Mouse (Mus musculus): ENCODE data around the gene Pla2g2c. TPM values are rescaled to one million over a fixed set of nuclear protein-coding genes. Genes with fewer than 3 reads are reported as not detected.
A peak's percentile ranks its signal among the peaks of the same experiment; 100 is the strongest.

Gene Pla2g2c
- polyA plus RNA-seq, 1 experiment from 2014 or later: 0.53 TPM

DNA sequence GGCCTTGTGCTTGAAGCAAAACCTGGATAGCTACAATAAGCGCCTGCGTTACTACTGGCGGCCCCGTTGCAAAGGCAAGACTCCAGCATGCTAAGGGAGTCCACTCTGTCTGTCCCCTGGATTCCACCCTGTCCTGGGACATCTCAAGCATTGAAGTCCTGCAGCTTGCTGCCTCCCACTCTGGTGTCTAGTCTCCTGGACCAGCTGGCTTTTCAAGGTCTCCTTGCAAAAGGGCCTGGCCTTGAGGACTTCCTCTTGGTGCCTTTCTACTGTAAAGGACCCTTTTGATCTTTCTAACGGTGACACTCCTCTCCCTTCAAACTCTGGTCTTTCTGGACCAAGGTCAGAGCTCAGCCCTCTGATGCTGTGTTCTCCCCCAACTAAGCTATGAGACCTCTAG is 55.7 kb downstream of the Pla2g2c start:
- no peaks in the 10 kb centered on the region for H3K27me3 ChIP-seq (replicated peaks; ENCODE audit: insufficient read depth, low read length)
- H3K4me1 ChIP-seq (ENCODE audit: insufficient read depth, low read depth, low read length): peaks cover 4% of the 10 kb centered on the region; the same call in 1 of the 2 replicates
- H3K4me2 ChIP-seq (replicated peaks; ENCODE audit: low read depth, low read length): no peak overlapping the region
- H3K27ac ChIP-seq (ENCODE audit: low read length): no peak overlapping the region
- ATAC-seq (no peak), DNase-seq (ENCODE audit: low spot score) (no peak)
- H3K4me3 ChIP-seq (ENCODE audit: low read depth, low read length): no peak overlapping the region
- WGBS: 81% methylated on average over 5 of the region's 5 CpGs
- no peaks in the 10 kb centered on the region for H3K9me3 ChIP-seq (ENCODE audit: low read length)
- no peaks in the 10 kb centered on the region for H3K36me3 ChIP-seq (ENCODE audit: insufficient read depth, low read length)
- TF ChIP-seq EP300 (IDR thresholded peaks at IDR 0.05) (no peak), CTCF (IDR thresholded peaks at IDR 0.05) (no peak)
- no peak overlapping the region for H3K9ac ChIP-seq (replicated peaks; ENCODE audit: low read depth)

DNA sequence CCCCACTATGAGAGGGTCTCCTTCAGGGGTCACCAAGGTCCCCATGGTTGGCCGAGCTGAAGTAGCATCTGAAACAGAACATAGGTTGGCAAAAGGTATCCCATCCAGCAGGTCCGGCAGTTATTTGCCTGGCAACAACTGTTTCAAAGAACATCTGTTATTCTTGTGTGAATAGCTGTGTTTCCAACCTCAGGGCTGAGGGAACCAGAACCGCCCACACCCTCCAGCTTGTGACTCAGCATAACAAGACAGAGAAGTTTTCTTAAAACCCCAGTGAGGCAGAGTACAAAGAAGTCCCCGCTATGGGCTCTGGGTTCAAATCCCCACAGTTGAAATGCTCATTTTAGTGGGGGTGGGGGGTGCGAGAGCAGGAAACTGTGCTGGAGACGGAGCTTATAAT is 57.5 kb downstream of the Pla2g2c start:
- Histone ChIP-seq H3K27ac (ENCODE audit: low read length) (no peak overlapping the region), H3K9me3 (ENCODE audit: low read length) (no peaks in the 10 kb centered on the region), H3K4me3 (ENCODE audit: low read depth, low read length) (no peak overlapping the region), H3K36me3 (ENCODE audit: insufficient read depth, low read length) (no peaks in the 10 kb centered on the region), H3K27me3 (replicated peaks; ENCODE audit: insufficient read depth, low read length) (no peaks in the 10 kb centered on the region), H3K9ac (replicated peaks; ENCODE audit: low read depth) (no peak overlapping the region), H3K4me2 (replicated peaks; ENCODE audit: low read depth, low read length) (no peak overlapping the region), H3K4me1 (ENCODE audit: insufficient read depth, low read depth, low read length) (peaks cover 4% of the 10 kb centered on the region; the same call in 1 of the 2 replicates)
- no peak for ATAC-seq
- no peak for DNase-seq (ENCODE audit: low spot score)
- no peak for TF ChIP-seq CTCF (IDR thresholded peaks at IDR 0.05)
- WGBS: 77% methylated on average over 6 of the region's 6 CpGs

DNA sequence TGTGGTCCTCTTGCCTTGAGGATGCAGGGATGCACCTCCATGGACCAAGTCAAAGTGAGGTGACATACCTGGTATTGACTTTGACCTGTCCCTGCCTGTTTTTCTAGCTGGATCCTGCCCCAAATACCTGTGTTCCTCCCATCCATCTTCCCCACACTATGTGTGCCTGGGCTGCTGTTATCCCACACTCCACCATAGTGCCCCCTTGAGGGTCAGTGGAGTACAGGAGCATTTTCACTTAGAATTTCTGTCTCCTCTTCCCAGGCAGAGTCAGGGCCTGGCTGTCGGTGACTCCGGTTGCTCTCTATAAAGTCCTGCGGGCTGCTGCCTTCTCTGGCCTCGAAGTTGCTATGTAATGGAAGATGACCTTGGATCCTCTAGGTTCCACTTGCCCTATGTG is 61.1 kb downstream of the Pla2g2c start:
- no peaks in the 10 kb centered on the region for H3K27me3 ChIP-seq (replicated peaks; ENCODE audit: insufficient read depth, low read length)
- no peaks in the 10 kb centered on the region for H3K9me3 ChIP-seq (ENCODE audit: low read length)
- H3K9ac ChIP-seq (replicated peaks; ENCODE audit: low read depth): no peak overlapping the region
- no peak overlapping the region for H3K4me2 ChIP-seq (replicated peaks; ENCODE audit: low read depth, low read length)
- H3K36me3 ChIP-seq (ENCODE audit: insufficient read depth, low read length): no peaks in the 10 kb centered on the region
- H3K4me3 ChIP-seq (ENCODE audit: low read depth, low read length): no peak overlapping the region
- no peak overlapping the region for H3K27ac ChIP-seq (ENCODE audit: low read length)
- DNase-seq (ENCODE audit: low spot score): no peak
- TF ChIP-seq CTCF (IDR thresholded peaks at IDR 0.05): peak; percentile 49
- TF ChIP-seq EP300 (IDR thresholded peaks at IDR 0.05): no peak
- no peak for ATAC-seq
- H3K4me1 ChIP-seq (ENCODE audit: insufficient read depth, low read depth, low read length): peaks cover 4% of the 10 kb centered on the region; the same call in 1 of the 2 replicates
- 63% methylated on average over 4 of the region's 4 CpGs for WGBS

DNA sequence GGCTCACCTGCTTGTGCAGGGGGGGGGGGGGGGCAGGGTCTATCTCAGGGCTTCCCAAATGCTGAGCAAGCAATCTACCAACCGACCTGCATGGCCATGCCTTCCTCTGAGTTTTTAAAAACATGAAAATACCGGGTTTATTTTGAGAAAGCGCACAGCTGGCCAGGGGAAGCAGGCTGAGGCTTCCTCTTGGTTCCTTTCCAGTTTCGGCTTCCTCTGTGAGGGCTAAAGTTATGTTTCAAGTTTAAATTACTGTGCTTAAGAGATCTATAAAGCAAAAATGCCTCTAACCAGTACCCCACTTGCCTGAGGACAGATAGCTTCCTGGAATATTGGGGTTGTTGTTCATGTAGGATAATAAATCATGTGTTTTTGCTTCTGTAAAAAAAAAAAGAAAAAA is 61.5 kb downstream of the Pla2g2c start:
- TF ChIP-seq CTCF (IDR thresholded peaks at IDR 0.05): no peak
- no peak for TF ChIP-seq EP300 (IDR thresholded peaks at IDR 0.05)
- Histone ChIP-seq H3K9me3 (ENCODE audit: low read length) (no peaks in the 10 kb centered on the region), H3K36me3 (ENCODE audit: insufficient read depth, low read length) (no peaks in the 10 kb centered on the region), H3K4me1 (ENCODE audit: insufficient read depth, low read depth, low read length) (peaks cover 4% of the 10 kb centered on the region; the same call in 1 of the 2 replicates), H3K4me3 (ENCODE audit: low read depth, low read length) (no peak overlapping the region), H3K4me2 (replicated peaks; ENCODE audit: low read depth, low read length) (no peak overlapping the region), H3K27me3 (replicated peaks; ENCODE audit: insufficient read depth, low read length) (no peaks in the 10 kb centered on the region), H3K27ac (ENCODE audit: low read length) (no peak overlapping the region), H3K9ac (replicated peaks; ENCODE audit: low read depth) (no peak overlapping the region)
- ATAC-seq (no peak), DNase-seq (ENCODE audit: low spot score) (no peak)
- 27% methylated on average over 4 of the region's 4 CpGs for WGBS

DNA sequence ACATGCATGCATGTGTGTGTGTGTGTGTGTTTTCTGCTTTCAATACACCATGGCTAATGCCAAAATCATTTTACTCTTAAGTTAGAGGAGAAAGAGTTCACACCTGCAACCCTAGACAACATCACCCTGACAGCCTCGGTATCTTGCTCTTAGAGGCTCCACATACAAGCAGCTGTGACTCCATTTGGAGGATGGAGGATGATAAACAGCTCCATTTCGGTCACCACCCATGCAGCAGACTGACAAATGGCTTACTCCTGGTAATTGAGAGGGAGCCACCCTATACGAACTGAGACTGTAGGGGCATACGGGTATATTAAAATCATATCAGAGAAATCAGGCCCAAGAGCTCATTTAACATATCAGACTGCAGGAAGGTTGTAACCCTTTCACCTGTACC is 63.8 kb downstream of the Pla2g2c start:
- Histone ChIP-seq H3K4me1 (ENCODE audit: insufficient read depth, low read depth, low read length) (peaks cover 4% of the 10 kb centered on the region; the same call in 1 of the 2 replicates), H3K4me3 (ENCODE audit: low read depth, low read length) (no peak overlapping the region), H3K4me2 (replicated peaks; ENCODE audit: low read depth, low read length) (no peak overlapping the region), H3K9me3 (ENCODE audit: low read length) (no peaks in the 10 kb centered on the region), H3K27ac (ENCODE audit: low read length) (no peak overlapping the region), H3K27me3 (replicated peaks; ENCODE audit: insufficient read depth, low read length) (no peaks in the 10 kb centered on the region), H3K9ac (replicated peaks; ENCODE audit: low read depth) (no peak overlapping the region), H3K36me3 (ENCODE audit: insufficient read depth, low read length) (no peaks in the 10 kb centered on the region)
- ATAC-seq: no peak
- DNase-seq (ENCODE audit: low spot score): no peak
- WGBS: 64% methylated on average over 4 of the region's 4 CpGs
- no peak for TF ChIP-seq EP300 (IDR thresholded peaks at IDR 0.05)
- no peak for TF ChIP-seq CTCF (IDR thresholded peaks at IDR 0.05)

DNA sequence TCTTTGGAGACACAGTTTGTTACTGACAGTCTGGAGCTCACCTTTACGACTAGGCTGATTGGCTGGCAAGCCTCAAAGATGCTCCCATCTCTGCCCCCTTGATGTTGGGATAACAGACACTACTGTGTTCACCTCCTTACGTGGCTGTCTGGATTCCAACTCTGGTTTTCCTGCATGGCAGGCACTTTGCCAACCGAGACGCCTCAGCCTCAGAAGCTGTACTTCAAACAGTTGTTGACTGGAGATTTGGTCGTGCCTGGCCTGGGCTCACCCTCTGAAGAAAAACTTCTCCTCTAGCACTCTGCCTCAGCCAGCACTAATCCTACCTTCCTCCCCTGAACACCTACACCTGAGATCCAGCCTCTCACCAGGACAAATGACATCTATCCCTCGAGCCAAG is 66.9 kb downstream of the Pla2g2c start:
- Histone ChIP-seq H3K4me1 (ENCODE audit: insufficient read depth, low read depth, low read length) (no peaks in the 10 kb centered on the region), H3K27me3 (replicated peaks; ENCODE audit: insufficient read depth, low read length) (no peaks in the 10 kb centered on the region), H3K9ac (replicated peaks; ENCODE audit: low read depth) (no peak overlapping the region), H3K4me3 (ENCODE audit: low read depth, low read length) (no peak overlapping the region), H3K9me3 (ENCODE audit: low read length) (no peaks in the 10 kb centered on the region), H3K4me2 (replicated peaks; ENCODE audit: low read depth, low read length) (no peak overlapping the region), H3K36me3 (ENCODE audit: insufficient read depth, low read length) (no peaks in the 10 kb centered on the region), H3K27ac (ENCODE audit: low read length) (no peak overlapping the region)
- WGBS: 38% methylated on average over 6 of the region's 6 CpGs
- no peak for DNase-seq (ENCODE audit: low spot score)
- TF ChIP-seq EP300 (IDR thresholded peaks at IDR 0.05) (no peak), CTCF (IDR thresholded peaks at IDR 0.05) (no peak)
- ATAC-seq: no peak

DNA sequence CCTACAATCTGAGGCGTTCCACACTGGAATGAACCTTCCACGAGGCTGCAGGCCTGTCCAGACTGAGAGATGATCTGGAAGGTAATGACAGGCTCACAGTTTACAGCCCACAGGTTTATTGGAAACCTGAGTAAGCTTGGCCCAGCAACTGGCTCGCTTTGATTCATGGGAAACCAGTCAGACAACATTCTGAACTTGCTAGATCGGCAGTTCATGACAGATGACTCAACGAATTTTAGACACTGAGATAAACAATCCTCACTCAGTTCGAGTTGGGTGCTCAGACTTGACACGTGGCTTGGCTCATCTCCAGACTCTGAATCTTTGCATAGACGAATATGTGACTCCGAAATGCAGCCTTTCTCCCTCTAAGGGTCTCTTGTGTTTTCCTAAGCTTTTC is 68.0 kb downstream of the Pla2g2c start:
- Histone ChIP-seq H3K9ac (replicated peaks; ENCODE audit: low read depth) (no peak overlapping the region), H3K27me3 (replicated peaks; ENCODE audit: insufficient read depth, low read length) (no peaks in the 10 kb centered on the region), H3K9me3 (ENCODE audit: low read length) (no peaks in the 10 kb centered on the region), H3K4me1 (ENCODE audit: insufficient read depth, low read depth, low read length) (no peaks in the 10 kb centered on the region), H3K4me2 (replicated peaks; ENCODE audit: low read depth, low read length) (no peak overlapping the region), H3K27ac (ENCODE audit: low read length) (no peak overlapping the region; the same call in 1 of the 2 replicates), H3K4me3 (ENCODE audit: low read depth, low read length) (no peak overlapping the region), H3K36me3 (ENCODE audit: insufficient read depth, low read length) (no peaks in the 10 kb centered on the region)
- WGBS: 15% methylated on average over 9 of the region's 9 CpGs
- TF ChIP-seq EP300 (IDR thresholded peaks at IDR 0.05) (no peak), CTCF (IDR thresholded peaks at IDR 0.05) (no peak)
- DNase-seq (ENCODE audit: low spot score) (peak; percentile 71), ATAC-seq (peak; percentile 63)

Measured in lung, postnatal 0 days (tissue).